Mouse (Mus musculus) intestine, postnatal 0 days (tissue): ENCODE measurements around the gene Tmed11. TPM values are rescaled to one million over a fixed set of nuclear protein-coding genes. Genes with fewer than 3 reads are reported as not detected.

Experiments used
- ATAC-seq: fragments of 200-750 bp; cut with Nextera tagmentation; 2 replicates; pipeline ENCODE4 v1.8.0; 2017; ENCODE audit warnings: mild to moderate bottlenecking, moderate TSS enrichment, moderate library complexity
- H3K27ac ChIP-seq: fragments of 300-500 bp; sonication (generic); 2 replicates; pipeline ENCODE4 v1.5.1; 2014; ENCODE audit warnings: mild to moderate bottlenecking, low read depth, low read length, moderate library complexity
- H3K27me3 ChIP-seq: fragments of 300-500 bp; sonication (generic); replicated peaks from 2 replicates; pipeline ENCODE4 v1.6.1; 2014; ENCODE audit warnings: low read length, mixed read lengths; ENCODE audit not compliant: control insufficient read depth, insufficient read depth
- H3K36me3 ChIP-seq: fragments of 300-500 bp; sonication (generic); 2 replicates; pipeline ENCODE4 v1.6.1; 2014; ENCODE audit warnings: mild to moderate bottlenecking, moderate library complexity; ENCODE audit not compliant: control insufficient read depth, insufficient read depth
- H3K4me1 ChIP-seq: fragments of 300-500 bp; sonication (generic); replicated peaks from 2 replicates; pipeline ENCODE4 v1.6.1; 2014; ENCODE audit warnings: antibody characterized with exemption, low read length, mixed read lengths; ENCODE audit not compliant: control insufficient read depth, insufficient read depth
- H3K4me2 ChIP-seq: fragments of 300-500 bp; sonication (generic); replicated peaks from 2 replicates; pipeline ENCODE4 v1.6.1; 2014; ENCODE audit warnings: low read depth, mild to moderate bottlenecking, moderate library complexity
- H3K4me3 ChIP-seq: fragments of 300-500 bp; sonication (generic); 2 replicates; pipeline ENCODE4 v1.5.1; 2014; ENCODE audit warnings: low read depth, low read length
- H3K9ac ChIP-seq: fragments of 300-500 bp; sonication (generic); 2 replicates; pipeline ENCODE4 v1.6.1; 2014; ENCODE audit warnings: mild to moderate bottlenecking, low read depth, low read length
- H3K9me3 ChIP-seq: fragments of 300-500 bp; sonication (generic); 2 replicates; pipeline ENCODE4 v1.6.1; 2016; ENCODE audit warnings: mixed run types; ENCODE audit not compliant: control insufficient read depth
- CTCF ChIP-seq: sonication (generic); IDR thresholded peaks from 2 replicates; pipeline ENCODE4 v1.5.1; 2016; ENCODE audit warnings: low read depth, mild to moderate bottlenecking, control low read depth, antibody characterized with exemption, moderate library complexity
- WGBS: fragments of 180-500 bp; shearing (Covaris S2); extraction: QIAGEN DNeasy Blood & Tissue Kit; methylation state at CpG from one replicate; pipeline ENCODE4 v1.1.7; 2014; 5-methylcytosine and 5-hydroxymethylcytosine counted together
- polyA plus RNA-seq: library from polyadenylated mRNA; unstranded; fragments of >200 nt; fragmentation: Nextera tagmentation; extraction: Ambion mirVana; gene quantifications from 2 replicates; pipeline ENCODE4 v1.2.1, GENCODE M21; 2015

Tmed11 gene
- polyA plus RNA-seq, 1 experiment from 2014 or later, result 0.26 TPM

- H3K36me3 ChIP-seq, result no peaks in the 10 kb centered on the region
- H3K9me3 ChIP-seq, result no peaks in the 10 kb centered on the region
- H3K27me3 ChIP-seq, result no peaks in the 10 kb centered on the region
- H3K4me2 ChIP-seq, result no peak overlapping the region
- H3K27ac ChIP-seq, result no peak overlapping the region
- no peak overlapping the region for H3K4me3 ChIP-seq
- no peak overlapping the region for H3K9ac ChIP-seq
- H3K4me1 ChIP-seq, result 0 out of 2 replicates have a peak, but pooled peaks cover 4% of the 10 kb centered on the region
- no peak for ATAC-seq
- no peak for TF ChIP-seq CTCF
- 84% methylated on average over 2 of the region's 2 CpGs for WGBS
Measured at GRCm38 (mm10) chr5:108742596-108742995, 52.6 kb downstream of the Tmed11 start.

- 74% methylated on average over 2 of the region's 2 CpGs for WGBS
- no peak overlapping the region for H3K4me3 ChIP-seq
- no peaks in the 10 kb centered on the region for H3K36me3 ChIP-seq
- TF ChIP-seq CTCF, result no peak
- ATAC-seq, result no peak
- no peaks in the 10 kb centered on the region for H3K27me3 ChIP-seq
- no peak overlapping the region for H3K9ac ChIP-seq
- 0 out of 2 replicates have a peak, but pooled peaks cover 4% of the 10 kb centered on the region for H3K4me1 ChIP-seq
- no peaks in the 10 kb centered on the region for H3K9me3 ChIP-seq
- H3K4me2 ChIP-seq, result no peak overlapping the region
- no peak overlapping the region for H3K27ac ChIP-seq
Measured at GRCm38 (mm10) chr5:108741844-108742243, 53.3 kb downstream of the Tmed11 start.

- H3K27ac ChIP-seq, result no peak overlapping the region
- TF ChIP-seq CTCF, result peak; percentile 62
- no peak overlapping the region for H3K4me2 ChIP-seq
- H3K4me1 ChIP-seq, result no peaks in the 10 kb centered on the region
- 30% methylated on average over 1 of the region's 1 CpGs for WGBS
- H3K36me3 ChIP-seq, result no peaks in the 10 kb centered on the region
- peak; percentile 80 for ATAC-seq
- H3K4me3 ChIP-seq, result no peak overlapping the region
- H3K9ac ChIP-seq, result no peak overlapping the region
- no peaks in the 10 kb centered on the region for H3K27me3 ChIP-seq
- H3K9me3 ChIP-seq, result no peaks in the 10 kb centered on the region
Measured at GRCm38 (mm10) chr5:108727425-108727824, 67.7 kb downstream of the Tmed11 start.

Other genes starting within 250 kb of the Tmed11 start
- 2.0 and 2.2 TPM in 2 replicates for gene Cplx1, start 245.3 kb downstream of the Tmed11 start, polyA plus RNA-seq
- gene Gak, start 165.6 kb downstream of the Tmed11 start, polyA plus RNA-seq, result 61.2 and 65.7 TPM in 2 replicates
- gene Tmem175, start 165.6 kb downstream of the Tmed11 start, polyA plus RNA-seq, result 19.4 and 19.5 TPM in 2 replicates
- 4.8 and 5.8 TPM in 2 replicates for gene Idua, start 135.0 kb downstream of the Tmed11 start, polyA plus RNA-seq
- gene Dgkq, start 125.7 kb downstream of the Tmed11 start, polyA plus RNA-seq, result 10.3 and 13.6 TPM in 2 replicates
- gene Slc26a1, start 119.8 kb downstream of the Tmed11 start, polyA plus RNA-seq, result 1.9 and 2.1 TPM in 2 replicates
- 14.8 and 14.9 TPM in 2 replicates for gene Fgfrl1, start 103.0 kb downstream of the Tmed11 start, polyA plus RNA-seq
- gene Rnf212, start 20.4 kb downstream of the Tmed11 start, polyA plus RNA-seq, result 0.71 and 1.2 TPM in 2 replicates
- not detected in 2 replicates for gene Vmn2r8, start 13.5 kb upstream of the Tmed11 start, polyA plus RNA-seq
- not detected in 2 replicates for gene Vmn2r9, start 57.2 kb upstream of the Tmed11 start, polyA plus RNA-seq
- gene Vmn2r10, start 211.2 kb upstream of the Tmed11 start, polyA plus RNA-seq, result not detected in 2 replicates